In the genomic region with DNA sequence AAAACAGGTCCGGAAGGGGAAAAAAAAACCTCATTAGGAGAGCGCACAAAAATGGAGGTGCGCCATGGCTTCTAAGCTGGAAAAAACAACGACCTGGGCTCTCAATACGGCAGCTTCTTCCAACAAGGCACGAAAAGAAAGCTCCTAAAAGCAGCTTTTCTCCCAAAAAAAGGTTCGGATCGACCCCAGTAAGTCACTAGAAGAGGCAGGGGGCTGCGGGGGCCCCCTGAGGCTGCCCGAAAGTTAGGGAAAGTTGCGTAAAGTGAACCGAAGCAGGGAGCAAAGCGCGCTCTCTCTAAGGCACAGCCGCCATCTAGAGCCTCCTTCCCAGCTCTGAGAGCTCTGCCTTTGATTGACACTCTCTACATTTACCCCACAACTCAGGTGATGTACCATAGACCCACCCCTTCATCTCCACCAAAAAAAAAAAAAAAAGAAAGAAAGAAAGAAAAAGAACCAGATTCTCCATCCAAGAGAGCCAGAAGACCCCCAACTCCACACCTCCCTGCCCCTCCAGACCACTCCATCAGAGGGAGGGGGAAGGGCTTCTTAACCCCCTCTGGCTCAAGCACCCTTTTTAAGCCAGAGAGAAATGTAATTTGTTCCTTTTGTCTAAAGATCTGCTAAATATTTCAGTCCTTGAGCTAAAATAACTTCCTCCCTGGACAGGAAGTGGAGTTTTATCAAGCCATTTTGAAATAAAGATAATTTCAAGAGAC, we compare ENCODE assay signal across 8 mouse cellular contexts. TPM values are rescaled to one million over a fixed set of nuclear protein-coding genes. Genes with fewer than 3 reads are reported as not detected.
A peak's percentile ranks its signal among the peaks of the same experiment; 100 is the strongest.
DNase-seq lines count a peak whose midpoint lies in the region; ATAC-seq lines count a peak whose summit lies in the region.

A gene (minus strand): TSS at position 419 of the 719 bp plus-strand sequence.

- peak within 1 kb of the TSS; percentile 72 for H3K9ac ChIP-seq in intestine, embryonic 15.5 days
- peak within 1 kb of the TSS; percentile 93 for H3K9ac ChIP-seq in limb, embryonic 12.5 days (replicated peaks)
- peak within 1 kb of the TSS; percentile 96 for H3K9ac ChIP-seq in midbrain, embryonic 13.5 days (replicated peaks)

- no peaks in the 10 kb centered on the region for H3K9me3 ChIP-seq in intestine, embryonic 15.5 days
- no peaks in the 10 kb centered on the region for H3K9me3 ChIP-seq in limb, embryonic 12.5 days
- H3K9me3 ChIP-seq in midbrain, embryonic 13.5 days, result no peaks in the 10 kb centered on the region

- peak within 1 kb of the TSS; percentile 97 for H3K27ac ChIP-seq in intestine, embryonic 15.5 days
- peak within 1 kb of the TSS; percentile 99 for H3K27ac ChIP-seq in limb, embryonic 12.5 days
- peak within 1 kb of the TSS; percentile 99 for H3K27ac ChIP-seq in midbrain, embryonic 13.5 days

- H3K4me1 ChIP-seq in intestine, embryonic 15.5 days (replicated peaks), result 0 out of 2 replicates have a peak, but pooled peaks cover 2% of the 10 kb centered on the region
- peaks cover 5% of the 10 kb centered on the region for H3K4me1 ChIP-seq in limb, embryonic 12.5 days (replicated peaks)
- H3K4me1 ChIP-seq in midbrain, embryonic 13.5 days (replicated peaks), result peaks cover 21% of the 10 kb centered on the region

- H3K36me3 ChIP-seq in intestine, embryonic 15.5 days, result 0 out of 2 replicates have a peak, but pooled peaks cover 4% of the 10 kb centered on the region
- H3K36me3 ChIP-seq in limb, embryonic 12.5 days, result peaks cover 18% of the 10 kb centered on the region
- H3K36me3 ChIP-seq in midbrain, embryonic 13.5 days, result peaks cover 5% of the 10 kb centered on the region

- peak; percentile 91 for DNase-seq in 416B (ENCODE audit: low read depth)
- peak; percentile 72 to 94 for DNase-seq in adrenal gland, adult (ENCODE audit: inconsistent age in 2 of 2, low spot score in 1 of 2)
- peak; percentile 68 for DNase-seq in embryo, embryonic 11.5 days (ENCODE audit: low read depth, low spot score)
- peak in 1 of 2 experiments; percentile 65 for DNase-seq in gastrocnemius, postnatal 4 days (ENCODE audit: low spot score in 2 of 2)
- peak; percentile 77 to 80 for DNase-seq in spleen, postnatal 10 days (ENCODE audit: low spot score in 2 of 2)

- H3K27me3 ChIP-seq in intestine, embryonic 15.5 days (replicated peaks), result no peaks in the 10 kb centered on the region
- H3K27me3 ChIP-seq in limb, embryonic 12.5 days, result no peaks in the 10 kb centered on the region
- H3K27me3 ChIP-seq in midbrain, embryonic 13.5 days, result no peaks in the 10 kb centered on the region

- H3K4me2 ChIP-seq in intestine, embryonic 15.5 days (replicated peaks), result peak within 1 kb of the TSS; percentile 51
- H3K4me2 ChIP-seq in limb, embryonic 12.5 days, result peak within 1 kb of the TSS; percentile 60
- peak within 1 kb of the TSS; percentile 64 for H3K4me2 ChIP-seq in midbrain, embryonic 13.5 days (replicated peaks)

- H3K4me3 ChIP-seq in intestine, embryonic 15.5 days (replicated peaks), result peak within 1 kb of the TSS; percentile 48
- peak within 1 kb of the TSS; percentile 69 for H3K4me3 ChIP-seq in limb, embryonic 12.5 days (replicated peaks)
- H3K4me3 ChIP-seq in midbrain, embryonic 13.5 days (replicated peaks), result peak within 1 kb of the TSS; percentile 74

- WGBS in intestine, embryonic 15.5 days, result 0% methylated on average over 15 of the region's 15 CpGs
- under 1% methylated on average over 15 of the region's 15 CpGs for WGBS in limb, embryonic 12.5 days
- under 1% methylated on average over 15 of the region's 15 CpGs for WGBS in midbrain, embryonic 13.5 days

- ATAC-seq in intestine, embryonic 15.5 days, result peak; percentile 69
- peak; percentile 71 for ATAC-seq in limb, embryonic 12.5 days (ENCODE audit: insufficient number of reproducible peaks, insufficient read depth, low FRiP score, low TSS enrichment, low read depth)
- peak; percentile 63 for ATAC-seq in midbrain, embryonic 13.5 days

RNA-seq across cellular contexts. Expression of the gene that starts here (rescaled TPM):
- total RNA-seq in gastrocnemius, postnatal 4 days (2021), result 10 to 100 TPM; 54.1 to 72.1 TPM
- 39.3 and 46.0 TPM in 2 replicates for polyA plus RNA-seq in intestine, embryonic 15.5 days (2015; fragmentation: Nextera tagmentation; extraction: Ambion mirVana)
- 66.8 and 70.3 TPM in 2 replicates for polyA plus RNA-seq in limb, embryonic 12.5 days (2016; fragmentation: Nextera tagmentation; extraction: Ambion mirVana)
- polyA plus RNA-seq in midbrain, embryonic 13.5 days (2015; fragmentation: Nextera tagmentation; extraction: Ambion mirVana), result 48.5 and 57.4 TPM in 2 replicates
